Mouse (Mus musculus): ENCODE measurements around the gene Utrn. TPM values are rescaled to one million over a fixed set of nuclear protein-coding genes. Genes with fewer than 3 reads are reported as not detected.

Gene Utrn
- total and polyA plus RNA-seq, 2 experiments from 2014 or later: 48.4 to 61.6 TPM

DNA sequence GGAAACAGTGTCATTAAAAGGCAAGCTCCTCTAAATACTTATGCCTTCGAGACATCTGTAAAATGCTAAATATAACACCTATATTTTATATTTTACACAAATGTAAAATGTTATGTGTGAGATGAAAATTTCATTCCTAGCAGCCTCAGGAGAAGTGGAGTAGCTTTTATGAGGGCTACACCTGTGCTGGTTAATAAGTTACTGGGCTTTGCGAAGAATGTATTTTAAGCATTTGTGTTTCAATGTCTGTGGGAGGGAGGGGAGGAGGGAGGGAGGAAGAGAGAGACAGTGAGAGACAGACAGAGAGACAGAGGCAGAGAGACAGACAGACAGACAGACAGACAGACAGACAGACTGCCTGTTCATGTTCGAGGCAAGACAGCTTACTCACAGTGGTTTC, 380.6 kb downstream of the Utrn start:
- ATAC-seq (ENCODE audit: insufficient read depth, low read depth): no peak
- Histone ChIP-seq H3K4me1 (ENCODE audit: control insufficient read depth, insufficient read depth) (no peaks in the 10 kb centered on the region), H3K36me3 (replicated peaks; ENCODE audit: control insufficient read depth, insufficient read depth, low read length) (peaks cover 6% of the 10 kb centered on the region; the same call in 1 of the 2 replicates), H3K9me3 (replicated peaks; ENCODE audit: control insufficient read depth, low read length) (no peaks in the 10 kb centered on the region), H3K4me2 (ENCODE audit: low read depth, low read length) (no peak overlapping the region), H3K9ac (replicated peaks; ENCODE audit: low read depth, low read length) (no peak overlapping the region), H3K4me3 (ENCODE audit: low read depth, low read length) (no peak overlapping the region), H3K27ac (ENCODE audit: low read depth) (no peak overlapping the region), H3K27me3 (ENCODE audit: control insufficient read depth, insufficient read depth, low read length) (no peaks in the 10 kb centered on the region)
- TF ChIP-seq CTCF (IDR thresholded peaks at IDR 0.05; ENCODE audit: low read depth): no peak
- TF ChIP-seq EP300 (IDR thresholded peaks at IDR 0.05; ENCODE audit: low read depth): no peak
- 82% methylated on average over 3 of the region's 3 CpGs for WGBS
- no peak for DNase-seq (ENCODE audit: low spot score)

GRCm38 (mm10) chr10:12488117-12488516, 381.0 kb downstream of the Utrn start:
- Histone ChIP-seq H3K4me3 (ENCODE audit: low read depth, low read length) (no peak overlapping the region), H3K27ac (ENCODE audit: low read depth) (no peak overlapping the region), H3K36me3 (replicated peaks; ENCODE audit: control insufficient read depth, insufficient read depth, low read length) (peaks cover 6% of the 10 kb centered on the region; the same call in 1 of the 2 replicates), H3K4me2 (ENCODE audit: low read depth, low read length) (no peak overlapping the region), H3K4me1 (ENCODE audit: control insufficient read depth, insufficient read depth) (no peaks in the 10 kb centered on the region), H3K27me3 (ENCODE audit: control insufficient read depth, insufficient read depth, low read length) (no peaks in the 10 kb centered on the region), H3K9me3 (replicated peaks; ENCODE audit: control insufficient read depth, low read length) (no peaks in the 10 kb centered on the region), H3K9ac (replicated peaks; ENCODE audit: low read depth, low read length) (no peak overlapping the region)
- no peak for TF ChIP-seq CTCF (IDR thresholded peaks at IDR 0.05; ENCODE audit: low read depth)
- TF ChIP-seq EP300 (IDR thresholded peaks at IDR 0.05; ENCODE audit: low read depth): no peak
- WGBS: 80% methylated on average over 5 of the region's 5 CpGs
- ATAC-seq (ENCODE audit: insufficient read depth, low read depth): no peak
- DNase-seq (ENCODE audit: low spot score): no peak

DNA sequence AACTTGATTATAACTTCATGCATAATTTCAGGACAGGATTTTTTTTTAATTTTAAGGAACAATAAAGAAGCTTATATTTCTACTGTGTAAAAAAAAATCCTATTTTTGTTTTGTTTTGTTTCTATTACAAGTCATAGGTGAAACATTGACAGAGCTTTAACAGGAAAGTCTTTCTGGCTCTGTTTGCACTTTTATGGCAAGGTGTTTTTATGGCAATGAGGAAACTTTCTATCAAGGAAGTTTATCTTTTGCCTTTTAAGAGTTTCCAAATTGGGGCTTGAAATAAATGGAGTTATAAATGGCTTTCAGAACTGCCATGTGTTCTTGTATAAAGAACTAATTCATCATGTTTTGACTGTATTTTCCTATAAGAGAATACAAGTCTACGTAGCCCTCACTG, 385.7 kb downstream of the Utrn start:
- 89% methylated on average over 1 of the region's 1 CpGs for WGBS
- no peak overlapping the region for H3K9ac ChIP-seq (replicated peaks; ENCODE audit: low read depth, low read length)
- no peaks in the 10 kb centered on the region for H3K4me1 ChIP-seq (ENCODE audit: control insufficient read depth, insufficient read depth)
- no peak overlapping the region for H3K27ac ChIP-seq (ENCODE audit: low read depth)
- no peak for TF ChIP-seq CTCF (IDR thresholded peaks at IDR 0.05; ENCODE audit: low read depth)
- no peak for TF ChIP-seq EP300 (IDR thresholded peaks at IDR 0.05; ENCODE audit: low read depth)
- peaks cover 33% of the 10 kb centered on the region for H3K36me3 ChIP-seq (replicated peaks; ENCODE audit: control insufficient read depth, insufficient read depth, low read length)
- no peak overlapping the region for H3K4me2 ChIP-seq (ENCODE audit: low read depth, low read length)
- ATAC-seq (ENCODE audit: insufficient read depth, low read depth): no peak
- H3K27me3 ChIP-seq (ENCODE audit: control insufficient read depth, insufficient read depth, low read length): no peaks in the 10 kb centered on the region
- DNase-seq (ENCODE audit: low spot score): no peak
- no peak overlapping the region for H3K4me3 ChIP-seq (ENCODE audit: low read depth, low read length)
- no peaks in the 10 kb centered on the region for H3K9me3 ChIP-seq (replicated peaks; ENCODE audit: control insufficient read depth, low read length)

DNA sequence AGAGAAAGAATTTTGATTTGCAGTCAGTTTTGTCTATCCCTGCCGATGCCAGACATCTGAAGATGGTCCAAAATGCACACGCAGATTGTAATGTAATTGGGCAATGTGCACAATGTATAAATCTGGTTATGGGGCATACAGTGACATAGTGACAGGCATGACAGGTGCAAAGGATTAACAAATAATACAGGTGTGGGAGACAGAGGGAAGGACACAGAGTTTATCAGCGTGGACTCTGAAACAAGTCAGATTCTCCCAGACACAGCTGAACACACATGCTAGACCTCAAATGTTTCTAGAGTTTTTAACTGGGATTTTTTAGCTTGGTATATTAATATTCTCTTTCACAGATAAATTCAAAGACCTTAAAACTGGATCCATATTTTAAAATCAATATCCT, 386.2 kb downstream of the Utrn start:
- DNase-seq (ENCODE audit: low spot score) (no peak), ATAC-seq (ENCODE audit: insufficient read depth, low read depth) (no peak)
- H3K4me1 ChIP-seq (ENCODE audit: control insufficient read depth, insufficient read depth): no peaks in the 10 kb centered on the region
- no peak overlapping the region for H3K9ac ChIP-seq (replicated peaks; ENCODE audit: low read depth, low read length)
- TF ChIP-seq EP300 (IDR thresholded peaks at IDR 0.05; ENCODE audit: low read depth) (no peak), CTCF (IDR thresholded peaks at IDR 0.05; ENCODE audit: low read depth) (no peak)
- no peaks in the 10 kb centered on the region for H3K9me3 ChIP-seq (replicated peaks; ENCODE audit: control insufficient read depth, low read length)
- 89% methylated on average over 3 of the region's 3 CpGs for WGBS
- no peak overlapping the region for H3K4me3 ChIP-seq (ENCODE audit: low read depth, low read length)
- no peak overlapping the region for H3K27ac ChIP-seq (ENCODE audit: low read depth)
- H3K4me2 ChIP-seq (ENCODE audit: low read depth, low read length): no peak overlapping the region
- no peaks in the 10 kb centered on the region for H3K27me3 ChIP-seq (ENCODE audit: control insufficient read depth, insufficient read depth, low read length)
- peaks cover 37% of the 10 kb centered on the region for H3K36me3 ChIP-seq (replicated peaks; ENCODE audit: control insufficient read depth, insufficient read depth, low read length)

- DNase-seq (ENCODE audit: low spot score) (no peak), ATAC-seq (ENCODE audit: insufficient read depth, low read depth) (no peak)
- Histone ChIP-seq H3K4me3 (ENCODE audit: low read depth, low read length) (no peak overlapping the region), H3K4me2 (ENCODE audit: low read depth, low read length) (no peak overlapping the region), H3K27ac (ENCODE audit: low read depth) (no peak overlapping the region), H3K4me1 (ENCODE audit: control insufficient read depth, insufficient read depth) (no peaks in the 10 kb centered on the region), H3K9me3 (replicated peaks; ENCODE audit: control insufficient read depth, low read length) (no peaks in the 10 kb centered on the region), H3K36me3 (replicated peaks; ENCODE audit: control insufficient read depth, insufficient read depth, low read length) (peaks cover 24% of the 10 kb centered on the region), H3K27me3 (ENCODE audit: control insufficient read depth, insufficient read depth, low read length) (no peaks in the 10 kb centered on the region), H3K9ac (replicated peaks; ENCODE audit: low read depth, low read length) (no peak overlapping the region)
- WGBS: 87% methylated on average over 14 of the region's 14 CpGs
- TF ChIP-seq EP300 (IDR thresholded peaks at IDR 0.05; ENCODE audit: low read depth): no peak
- no peak for TF ChIP-seq CTCF (IDR thresholded peaks at IDR 0.05; ENCODE audit: low read depth)
Measured at GRCm38 (mm10) chr10:12474850-12475621, 394.1 kb downstream of the Utrn start.
